Mouse (Mus musculus): ENCODE measurements around the gene Pole. TPM values are rescaled to one million over a fixed set of nuclear protein-coding genes. Genes with fewer than 3 reads are reported as not detected.

Gene Pole
- 5.5 and 6.7 TPM in 2 replicates for total RNA-seq (2014; rRNA removed)
- 2.5 and 3.6 TPM in 2 replicates for polyA plus RNA-seq (2015; fragmentation: Nextera tagmentation; extraction: Ambion mirVana)

DNA sequence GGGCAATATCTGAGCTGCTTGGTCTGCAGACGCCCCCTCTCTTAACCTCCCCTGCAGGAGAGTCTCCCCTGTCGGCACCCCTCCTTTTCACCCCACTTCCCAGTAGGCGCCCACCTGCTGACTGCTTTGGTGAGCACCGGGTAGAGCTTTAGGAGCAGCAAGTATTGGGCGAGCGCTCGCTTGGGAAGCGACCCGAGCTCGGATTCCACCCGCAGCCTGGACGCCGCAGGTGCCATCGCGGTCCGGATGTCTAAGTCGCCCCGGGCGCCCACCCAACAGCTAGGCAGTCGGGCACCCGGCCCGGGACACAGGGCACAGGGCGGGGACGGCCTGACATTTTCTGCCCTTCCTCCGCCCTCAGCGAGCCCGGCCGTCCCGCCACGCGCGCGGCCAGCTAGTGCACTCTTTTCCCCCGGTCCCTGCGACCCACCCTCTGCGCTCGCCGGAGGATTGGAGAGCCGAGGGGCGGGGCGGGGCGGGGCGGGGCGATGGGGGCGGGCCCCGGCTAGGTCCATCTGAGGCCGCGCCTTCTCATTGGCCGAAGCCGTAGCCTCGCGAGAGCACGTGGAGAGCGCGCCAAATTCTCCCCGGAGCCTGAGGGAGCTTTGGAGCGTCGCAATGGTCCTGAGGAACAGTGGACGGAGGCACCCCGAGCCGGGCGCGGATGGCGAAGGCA is at the start of gene Pole, which contains the start of gene Pxmp2:
TSS of gene Pole (plus strand) at position 537 of the 676 bp plus-strand sequence.
TSS of gene Pxmp2 (minus strand) at position 417 of the 676 bp plus-strand sequence.
- TF ChIP-seq CTCF (IDR thresholded peaks at IDR 0.05; ENCODE audit: low read depth), result no peak
- Histone ChIP-seq H3K9me3 (ENCODE audit: low read length) (no peaks in the 10 kb centered on the region), H3K27ac (ENCODE audit: low read depth, low read length) (no peak within 1 kb of the TSS), H3K4me1 (ENCODE audit: insufficient read depth) (0 out of 2 replicates have a peak, but pooled peaks cover 2% of the 10 kb centered on the region), H3K36me3 (ENCODE audit: insufficient read depth) (no peaks in the 10 kb centered on the region), H3K27me3 (ENCODE audit: insufficient read depth, low read length) (peaks cover 8% of the 10 kb centered on the region; the same call in 1 of the 2 replicates), H3K4me2 (ENCODE audit: low read depth) (peak within 1 kb of the TSS; percentile 90), H3K4me3 (ENCODE audit: low read depth, low read length) (peak within 1 kb of the TSS; percentile 81), H3K9ac (peak within 1 kb of the TSS; percentile 69)
- under 1% methylated on average over 60 of the region's 64 CpGs for WGBS
- peak; percentile 92 for DNase-seq
- ATAC-seq, result peak; percentile 99

DNA sequence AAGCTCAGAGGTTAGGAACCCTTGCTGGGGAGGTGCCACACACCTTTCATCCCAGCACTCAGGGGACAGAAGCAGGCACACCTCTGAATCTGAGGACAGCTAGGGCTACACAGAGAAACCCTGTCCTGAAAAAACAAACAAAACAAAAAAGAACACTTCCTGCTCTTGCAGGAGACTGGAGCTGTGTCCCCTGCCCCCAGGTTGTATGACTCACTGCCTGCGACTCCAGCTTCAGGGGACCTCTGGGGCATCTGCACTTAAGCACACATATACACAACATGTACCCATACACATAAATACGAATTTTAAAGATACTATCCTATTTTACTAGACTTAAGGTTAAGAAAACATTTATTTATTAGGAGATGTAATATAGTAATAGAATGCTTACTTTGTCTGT is 42.0 kb upstream of the Pole start:
- H3K36me3 ChIP-seq (ENCODE audit: insufficient read depth), result peaks cover 82% of the 10 kb centered on the region
- DNase-seq, result no peak
- TF ChIP-seq CTCF (IDR thresholded peaks at IDR 0.05; ENCODE audit: low read depth), result no peak

DNA sequence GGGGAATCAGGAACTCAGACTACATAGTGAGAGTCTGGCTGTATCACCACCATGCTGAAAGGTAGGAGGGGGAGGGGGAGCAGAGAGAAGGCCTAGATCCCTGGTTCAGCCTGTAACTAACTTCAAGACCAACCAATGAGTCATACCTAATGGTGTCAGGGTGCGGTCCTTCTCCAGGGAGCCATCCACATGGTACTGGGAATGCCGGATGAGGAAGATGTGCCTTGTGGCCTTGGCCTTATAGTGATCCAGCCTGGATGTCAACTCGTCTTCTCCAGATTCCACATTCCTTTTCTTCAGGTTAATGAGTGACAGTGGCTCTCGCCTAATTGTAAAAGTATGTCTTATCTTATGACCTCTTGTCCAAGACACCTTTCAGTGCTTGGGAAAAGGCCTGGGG is 19.2 kb upstream of the Pole start:
- Histone ChIP-seq H3K9me3 (ENCODE audit: low read length) (no peaks in the 10 kb centered on the region), H3K4me1 (ENCODE audit: insufficient read depth) (peaks cover 6% of the 10 kb centered on the region), H3K9ac (no peak overlapping the region), H3K4me2 (ENCODE audit: low read depth) (no peak overlapping the region), H3K27me3 (ENCODE audit: insufficient read depth, low read length) (no peaks in the 10 kb centered on the region), H3K27ac (ENCODE audit: low read depth, low read length) (no peak overlapping the region), H3K4me3 (ENCODE audit: low read depth, low read length) (no peak overlapping the region), H3K36me3 (ENCODE audit: insufficient read depth) (peaks cover 33% of the 10 kb centered on the region)
- TF ChIP-seq CTCF (IDR thresholded peaks at IDR 0.05; ENCODE audit: low read depth), result no peak
- no peak for DNase-seq
- ATAC-seq, result no peak
- 96% methylated on average over 4 of the region's 4 CpGs for WGBS

More for the DNA sequence above, 42.0 kb upstream of the Pole start:
- H3K27me3 ChIP-seq (ENCODE audit: insufficient read depth, low read length), result no peaks in the 10 kb centered on the region
- no peak overlapping the region for H3K4me2 ChIP-seq (ENCODE audit: low read depth)
- no peak overlapping the region for H3K27ac ChIP-seq (ENCODE audit: low read depth, low read length)
- no peaks in the 10 kb centered on the region for H3K9me3 ChIP-seq (ENCODE audit: low read length)
- H3K4me1 ChIP-seq (ENCODE audit: insufficient read depth), result no peaks in the 10 kb centered on the region
- no peak overlapping the region for H3K9ac ChIP-seq
- ATAC-seq, result no peak
- H3K4me3 ChIP-seq (ENCODE audit: low read depth, low read length), result no peak overlapping the region
- 90% methylated on average over 2 of the region's 2 CpGs for WGBS

DNA sequence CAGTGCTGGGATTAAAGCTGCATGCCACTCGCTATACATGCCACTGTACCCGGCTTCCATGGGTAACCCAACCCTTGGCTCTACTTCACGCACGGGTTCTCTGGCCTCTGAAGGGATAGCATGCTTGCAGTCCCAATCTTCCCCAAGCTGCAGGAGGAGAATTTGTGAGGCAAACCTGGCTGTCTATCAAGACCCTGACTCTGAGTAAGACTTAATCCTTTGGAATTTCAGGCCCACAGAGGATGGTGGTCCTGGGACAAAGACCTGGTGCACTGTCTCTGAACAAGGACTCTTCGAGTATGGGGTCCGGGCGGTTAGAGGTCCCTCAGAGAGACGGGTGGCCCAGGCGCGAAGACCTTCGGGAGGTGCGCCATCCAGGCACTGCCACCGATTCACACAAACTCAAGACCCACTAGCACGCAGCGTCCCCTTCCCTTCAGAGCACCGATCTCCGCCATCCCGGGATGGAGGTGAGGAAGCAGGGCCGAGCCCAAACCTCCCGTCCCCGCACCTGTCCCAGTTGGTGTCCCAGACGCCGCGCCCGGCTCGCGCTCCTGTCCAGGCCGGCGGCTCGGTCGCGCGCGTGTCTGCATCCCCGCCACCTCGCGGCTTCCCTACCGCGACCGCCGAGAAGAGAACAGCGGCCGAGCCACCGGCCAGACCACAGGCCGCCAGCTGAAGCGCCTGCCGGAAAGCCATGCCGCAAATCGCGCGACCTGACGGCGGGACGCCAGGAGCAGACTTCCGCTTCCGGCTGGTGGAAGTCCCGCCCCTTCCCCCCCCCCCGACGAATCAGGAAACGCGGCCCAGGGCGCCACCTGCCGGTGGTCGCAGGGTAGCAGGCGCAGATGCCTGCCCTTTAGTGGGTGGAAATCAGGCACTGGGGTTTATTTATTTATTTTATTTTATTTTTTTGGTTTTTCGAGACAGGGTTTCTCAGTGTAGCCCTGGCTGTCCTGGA is 16.7 kb upstream of the Pole start, which contains the start of gene Pgam5:
TSS of gene Pgam5 (minus strand) at position 773 of the 961 bp plus-strand sequence.
- Histone ChIP-seq H3K9me3 (ENCODE audit: low read length) (no peaks in the 10 kb centered on the region), H3K36me3 (ENCODE audit: insufficient read depth) (peaks cover 29% of the 10 kb centered on the region), H3K4me1 (ENCODE audit: insufficient read depth) (peaks cover 6% of the 10 kb centered on the region), H3K9ac (peak within 1 kb of the TSS; percentile 94), H3K27ac (ENCODE audit: low read depth, low read length) (peak within 1 kb of the TSS; percentile 70), H3K4me3 (ENCODE audit: low read depth, low read length) (peak within 1 kb of the TSS; percentile 89), H3K27me3 (ENCODE audit: insufficient read depth, low read length) (no peaks in the 10 kb centered on the region), H3K4me2 (ENCODE audit: low read depth) (peak within 1 kb of the TSS; percentile 81)
- peak; percentile 92 for ATAC-seq
- 1% methylated on average over 62 of the region's 66 CpGs for WGBS
- DNase-seq, result peak; percentile 94
- peak; percentile 86 for TF ChIP-seq CTCF (IDR thresholded peaks at IDR 0.05; ENCODE audit: low read depth)

DNA sequence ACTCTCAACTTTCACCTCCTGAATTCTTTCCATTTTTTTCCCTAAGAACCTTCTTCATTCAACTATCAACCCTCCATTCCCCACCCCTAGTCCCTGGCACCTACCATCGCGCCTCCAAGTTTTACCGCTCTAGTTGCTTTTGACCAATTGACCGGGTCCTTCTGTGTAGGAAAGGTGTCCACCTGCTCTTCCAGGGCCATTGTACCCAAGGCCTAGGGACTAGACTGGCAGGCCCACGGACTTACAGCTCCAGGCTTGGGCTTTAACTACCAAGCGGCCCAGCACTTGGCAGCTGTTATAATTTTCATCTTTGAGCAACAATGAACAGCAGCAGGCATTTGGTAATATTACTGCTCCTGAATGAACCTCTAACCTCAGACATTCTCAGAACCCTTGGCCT is 15.9 kb upstream of the Pole start:
- Histone ChIP-seq H3K27me3 (ENCODE audit: insufficient read depth, low read length) (no peaks in the 10 kb centered on the region), H3K27ac (ENCODE audit: low read depth, low read length) (no peak overlapping the region), H3K4me3 (ENCODE audit: low read depth, low read length) (no peak overlapping the region), H3K9ac (no peak overlapping the region), H3K9me3 (ENCODE audit: low read length) (no peaks in the 10 kb centered on the region), H3K36me3 (ENCODE audit: insufficient read depth) (peaks cover 20% of the 10 kb centered on the region), H3K4me2 (ENCODE audit: low read depth) (no peak overlapping the region), H3K4me1 (ENCODE audit: insufficient read depth) (peaks cover 6% of the 10 kb centered on the region)
- DNase-seq, result no peak
- WGBS, result 92% methylated on average over 6 of the region's 6 CpGs
- ATAC-seq, result no peak
- no peak for TF ChIP-seq CTCF (IDR thresholded peaks at IDR 0.05; ENCODE audit: low read depth)

DNA sequence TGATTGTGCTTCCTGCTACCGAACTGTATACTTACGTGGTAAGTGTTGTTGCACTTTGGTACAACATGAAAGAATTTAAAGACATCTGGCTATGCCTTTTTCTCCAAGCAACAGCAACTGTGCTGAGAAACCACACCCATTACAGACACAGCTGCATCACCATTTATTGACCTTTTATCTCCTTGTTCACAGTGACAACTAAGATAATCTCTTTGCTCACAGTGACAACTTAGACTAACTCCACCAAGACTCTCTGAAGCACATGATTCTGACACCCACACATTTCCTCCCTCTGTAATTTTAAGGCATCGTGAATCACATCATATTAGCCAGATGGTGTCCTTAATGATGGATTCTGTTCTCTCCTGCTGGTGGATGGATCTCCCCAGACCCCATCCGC is 12.0 kb upstream of the Pole start:
- no peaks in the 10 kb centered on the region for H3K27me3 ChIP-seq (ENCODE audit: insufficient read depth, low read length)
- H3K4me1 ChIP-seq (ENCODE audit: insufficient read depth), result no peaks in the 10 kb centered on the region
- H3K4me2 ChIP-seq (ENCODE audit: low read depth), result no peak overlapping the region
- H3K4me3 ChIP-seq (ENCODE audit: low read depth, low read length), result no peak overlapping the region
- H3K9ac ChIP-seq, result no peak overlapping the region
- H3K36me3 ChIP-seq (ENCODE audit: insufficient read depth), result no peaks in the 10 kb centered on the region
- no peak for ATAC-seq
- no peak for DNase-seq
- H3K27ac ChIP-seq (ENCODE audit: low read depth, low read length), result no peak overlapping the region
- no peak for TF ChIP-seq CTCF (IDR thresholded peaks at IDR 0.05; ENCODE audit: low read depth)
- H3K9me3 ChIP-seq (ENCODE audit: low read length), result no peaks in the 10 kb centered on the region
- WGBS, result 80% methylated on average over 4 of the region's 4 CpGs

Measured in forebrain, postnatal 0 days (tissue).